Mouse (Mus musculus): ENCODE measurements around the gene Naaladl2. TPM values are rescaled to one million over a fixed set of nuclear protein-coding genes. Genes with fewer than 3 reads are reported as not detected.

Gene Naaladl2
- 0.08 TPM in 1 of 2 replicates, not detected in the other for polyA plus RNA-seq (2012; ENCODE audit: insufficient read depth, insufficient read length, missing spikeins)

GRCm38 (mm10) chr3:25143555-25144311 is at the start of gene Naaladl2:
Gene Naaladl2, minus strand, starts transcription at chr3:25144261.
- Histone ChIP-seq H3K4me3 (ENCODE audit: insufficient read depth, low read length) (no peak within 1 kb of the TSS), H3K27ac (ENCODE audit: insufficient read depth, low read depth, low read length) (no peak within 1 kb of the TSS), H3K4me1 (ENCODE audit: control insufficient read depth, insufficient read depth, low read length) (no peaks in the 10 kb centered on the region)
- no peak for TF ChIP-seq POLR2A (IDR thresholded peaks at IDR 0.05; ENCODE audit: borderline replicate concordance, low read depth, low read length)
- TF ChIP-seq CTCF (IDR thresholded peaks at IDR 0.05; ENCODE audit: low read depth, low read length) = no peak

GRCm38 (mm10) chr3:25151721-25152120 is 7.7 kb upstream of the Naaladl2 start:
- TF ChIP-seq CTCF (IDR thresholded peaks at IDR 0.05; ENCODE audit: low read depth, low read length) (no peak), POLR2A (IDR thresholded peaks at IDR 0.05; ENCODE audit: borderline replicate concordance, low read depth, low read length) (no peak)
- no peaks in the 10 kb centered on the region for H3K4me1 ChIP-seq (ENCODE audit: control insufficient read depth, insufficient read depth, low read length)
- H3K27ac ChIP-seq (ENCODE audit: insufficient read depth, low read depth, low read length) = no peak overlapping the region
- H3K4me3 ChIP-seq (ENCODE audit: insufficient read depth, low read length) = no peak overlapping the region

GRCm38 (mm10) chr3:25147271-25147670 is 3.2 kb upstream of the Naaladl2 start:
- Histone ChIP-seq H3K27ac (ENCODE audit: insufficient read depth, low read depth, low read length) (no peak overlapping the region), H3K4me3 (ENCODE audit: insufficient read depth, low read length) (no peak overlapping the region), H3K4me1 (ENCODE audit: control insufficient read depth, insufficient read depth, low read length) (no peaks in the 10 kb centered on the region)
- TF ChIP-seq CTCF (IDR thresholded peaks at IDR 0.05; ENCODE audit: low read depth, low read length) = no peak
- TF ChIP-seq POLR2A (IDR thresholded peaks at IDR 0.05; ENCODE audit: borderline replicate concordance, low read depth, low read length) = no peak

DNA sequence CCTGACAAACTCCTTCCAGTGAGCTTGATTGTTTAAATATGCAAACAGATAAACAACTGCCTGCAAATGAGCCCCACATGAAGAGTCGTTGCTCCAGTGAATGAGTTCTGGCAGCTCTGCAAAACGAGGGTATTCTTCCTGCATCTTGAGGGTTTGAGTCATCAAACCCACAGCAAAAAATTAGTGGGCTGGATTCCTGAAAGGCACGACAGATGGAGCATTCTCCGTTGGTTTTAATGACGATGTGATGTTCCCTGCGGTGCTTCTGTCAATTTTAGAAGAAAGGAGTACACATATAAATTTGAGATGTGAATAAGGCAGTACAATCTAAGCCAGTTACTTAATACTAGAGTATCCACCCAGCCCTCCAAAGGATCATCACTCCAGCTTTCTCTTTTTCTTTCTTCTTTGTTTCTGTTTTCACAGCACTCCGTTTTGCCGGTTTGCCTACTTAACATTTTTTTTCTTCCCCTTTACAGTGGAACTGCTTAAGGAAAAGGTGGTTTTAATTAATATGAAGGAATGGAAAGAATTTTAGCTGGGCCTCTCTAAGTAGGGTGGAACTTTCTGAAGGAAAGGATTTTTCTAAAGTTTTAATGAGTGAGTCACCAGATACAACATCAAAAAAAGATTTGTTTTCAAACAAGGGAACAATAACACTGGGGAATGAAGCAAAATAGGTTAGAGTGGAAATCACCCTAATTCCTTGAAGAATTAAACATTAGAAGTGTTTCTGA is 1.1 kb upstream of the Naaladl2 start:
- no peaks in the 10 kb centered on the region for H3K4me1 ChIP-seq (ENCODE audit: control insufficient read depth, insufficient read depth, low read length)
- TF ChIP-seq POLR2A (IDR thresholded peaks at IDR 0.05; ENCODE audit: borderline replicate concordance, low read depth, low read length) (no peak), CTCF (IDR thresholded peaks at IDR 0.05; ENCODE audit: low read depth, low read length) (no peak)
- H3K4me3 ChIP-seq (ENCODE audit: insufficient read depth, low read length) = no peak overlapping the region
- no peak overlapping the region for H3K27ac ChIP-seq (ENCODE audit: insufficient read depth, low read depth, low read length)

- TF ChIP-seq POLR2A (IDR thresholded peaks at IDR 0.05; ENCODE audit: borderline replicate concordance, low read depth, low read length) (no peak), CTCF (IDR thresholded peaks at IDR 0.05; ENCODE audit: low read depth, low read length) (no peak)
- H3K27ac ChIP-seq (ENCODE audit: insufficient read depth, low read depth, low read length) = no peak overlapping the region
- no peaks in the 10 kb centered on the region for H3K4me1 ChIP-seq (ENCODE audit: control insufficient read depth, insufficient read depth, low read length)
- no peak overlapping the region for H3K4me3 ChIP-seq (ENCODE audit: insufficient read depth, low read length)
These were observed 950 bp downstream of the Naaladl2 start for GRCm38 (mm10) chr3:25143111-25143510.

DNA sequence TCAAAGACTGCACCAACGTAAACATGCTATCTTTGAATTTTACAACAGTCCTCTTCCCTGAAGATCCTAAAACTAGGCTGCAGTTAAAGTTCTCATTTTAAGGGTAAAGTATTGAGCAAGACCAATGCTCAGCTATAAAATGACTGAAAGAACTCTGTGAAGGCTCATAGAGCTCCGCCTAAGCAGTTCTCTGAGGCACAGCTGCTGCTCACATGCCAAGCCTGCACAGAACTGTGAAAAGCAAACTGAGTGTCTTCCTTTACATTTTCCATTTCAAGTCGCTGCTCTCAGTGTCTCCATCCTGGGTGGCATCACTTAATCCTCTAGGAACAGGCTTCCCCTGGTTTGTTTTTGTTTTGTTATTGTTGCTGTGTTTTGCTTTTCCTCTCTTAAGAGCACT is 12.2 kb downstream of the Naaladl2 start:
- TF ChIP-seq POLR2A (IDR thresholded peaks at IDR 0.05; ENCODE audit: borderline replicate concordance, low read depth, low read length) = no peak
- TF ChIP-seq CTCF (IDR thresholded peaks at IDR 0.05; ENCODE audit: low read depth, low read length) = no peak
- Histone ChIP-seq H3K27ac (ENCODE audit: insufficient read depth, low read depth, low read length) (no peak overlapping the region), H3K4me3 (ENCODE audit: insufficient read depth, low read length) (no peak overlapping the region), H3K4me1 (ENCODE audit: control insufficient read depth, insufficient read depth, low read length) (no peaks in the 10 kb centered on the region)

- H3K27ac ChIP-seq (ENCODE audit: insufficient read depth, low read depth, low read length) = no peak overlapping the region
- TF ChIP-seq POLR2A (IDR thresholded peaks at IDR 0.05; ENCODE audit: borderline replicate concordance, low read depth, low read length) (no peak), CTCF (IDR thresholded peaks at IDR 0.05; ENCODE audit: low read depth, low read length) (no peak)
- H3K4me1 ChIP-seq (ENCODE audit: control insufficient read depth, insufficient read depth, low read length) = no peaks in the 10 kb centered on the region
- no peak overlapping the region for H3K4me3 ChIP-seq (ENCODE audit: insufficient read depth, low read length)
These were observed 16.2 kb downstream of the Naaladl2 start for GRCm38 (mm10) chr3:25127864-25128263.

DNA sequence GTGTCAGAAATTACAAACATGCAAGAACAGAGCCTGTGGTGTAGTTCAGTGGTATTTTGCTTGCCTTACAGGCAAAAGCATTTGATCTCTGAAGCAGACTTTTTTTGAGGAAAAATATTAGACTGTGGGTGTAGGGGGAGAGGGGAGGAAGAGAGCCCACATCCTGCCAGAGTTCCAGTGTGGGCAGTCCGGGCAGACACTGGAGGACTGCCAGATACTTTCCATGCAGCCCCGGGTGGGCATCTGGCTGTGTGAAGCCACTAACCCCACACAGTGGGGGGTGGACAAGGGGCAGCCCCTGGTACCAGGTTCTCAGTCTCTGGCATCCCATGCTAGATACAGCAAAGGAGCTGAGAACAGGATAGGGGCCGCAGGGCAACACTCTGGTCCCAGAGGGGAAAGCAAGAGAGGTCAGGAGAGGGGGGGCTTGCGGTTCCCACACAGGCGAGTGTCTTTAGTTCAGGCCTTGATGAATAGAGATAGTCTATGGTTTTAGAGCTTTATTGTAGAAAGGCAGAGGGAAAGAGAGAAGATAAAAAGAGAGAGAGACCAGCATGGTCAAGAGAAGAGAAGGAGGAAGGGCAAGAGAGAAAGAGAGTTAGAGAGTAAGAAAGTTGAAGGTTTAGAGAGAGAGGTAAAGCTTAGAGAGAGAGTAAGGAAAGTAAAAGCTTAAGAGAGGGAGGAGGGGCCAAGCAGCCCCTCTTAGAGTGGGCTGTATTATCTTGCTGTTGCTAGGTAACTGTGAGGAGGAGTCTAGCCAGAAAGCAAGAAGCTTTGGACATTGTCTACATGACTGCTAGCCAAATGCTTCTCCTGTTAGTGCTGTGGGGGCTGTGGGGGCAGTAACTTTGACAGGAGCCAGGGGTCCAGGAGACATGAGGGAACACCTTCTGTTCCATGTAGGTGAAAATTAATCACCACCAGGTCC is 18.9 kb downstream of the Naaladl2 start:
- TF ChIP-seq CTCF (IDR thresholded peaks at IDR 0.05; ENCODE audit: low read depth, low read length) (no peak), POLR2A (IDR thresholded peaks at IDR 0.05; ENCODE audit: borderline replicate concordance, low read depth, low read length) (no peak)
- no peak overlapping the region for H3K4me3 ChIP-seq (ENCODE audit: insufficient read depth, low read length)
- no peak overlapping the region for H3K27ac ChIP-seq (ENCODE audit: insufficient read depth, low read depth, low read length)
- H3K4me1 ChIP-seq (ENCODE audit: control insufficient read depth, insufficient read depth, low read length) = no peaks in the 10 kb centered on the region

- H3K27ac ChIP-seq (ENCODE audit: insufficient read depth, low read depth, low read length) = no peak overlapping the region
- no peak for TF ChIP-seq CTCF (IDR thresholded peaks at IDR 0.05; ENCODE audit: low read depth, low read length)
- TF ChIP-seq POLR2A (IDR thresholded peaks at IDR 0.05; ENCODE audit: borderline replicate concordance, low read depth, low read length) = no peak
- H3K4me3 ChIP-seq (ENCODE audit: insufficient read depth, low read length) = no peak overlapping the region
- H3K4me1 ChIP-seq (ENCODE audit: control insufficient read depth, insufficient read depth, low read length) = no peaks in the 10 kb centered on the region
These were observed 31.0 kb downstream of the Naaladl2 start for GRCm38 (mm10) chr3:25113107-25113506.

All from bone marrow macrophage, adult 2 months (primary cell).